ENCODE assay signal across 9 mouse cellular contexts in genomic region chr7:139248615-139249405, GRCm38 (mm10). TPM values are rescaled to one million over a fixed set of nuclear protein-coding genes. Genes with fewer than 3 reads are reported as not detected.
DNase-seq lines count a peak whose midpoint lies in the region; ATAC-seq and TF ChIP-seq lines count a peak whose summit lies in the region.
"Had no signal": no experiment of that assay in that cellular context is flagged by ENCODE, and none has a peak within 500 bp of the region (broad histone marks: within the 10 kb centered on the region; RNA-seq: fewer than 3 reads in every experiment).

No protein-coding gene starts in this region.

- ATAC-seq in forebrain, embryonic 11.5 days (replicated peaks; ENCODE audit: low FRiP score): peak; percentile 14; the same call in 1 of the 2 replicates
- peak; percentile 12 for ATAC-seq in intestine, embryonic 14.5 days (replicated peaks; ENCODE audit: low FRiP score, low TSS enrichment, low read depth)
- peak; percentile 39 for ATAC-seq in midbrain, embryonic 11.5 days (ENCODE audit: low FRiP score)

- TF ChIP-seq CTCF in testis, adult 2 months (IDR thresholded peaks at IDR 0.05; ENCODE audit: control insufficient read depth, insufficient read depth, insufficient replicate concordance, low read depth, low read length): no peak

- peak overlapping the region; percentile 90 for H3K4me3 ChIP-seq in testis, adult 2 months (ENCODE audit: control insufficient read depth, low read depth, low read length)
- peak overlapping the region; percentile 65 for H3K4me3 ChIP-seq in forebrain, embryonic 11.5 days (ENCODE audit: low read depth, low read length)
- H3K4me3 ChIP-seq in intestine, embryonic 14.5 days (ENCODE audit: low read depth, low read length): peak overlapping the region; percentile 44
- peak overlapping the region; percentile 63 for H3K4me3 ChIP-seq in midbrain, embryonic 11.5 days (ENCODE audit: low read depth, low read length)

- no peak for TF ChIP-seq POLR2A in testis, adult 2 months (IDR thresholded peaks at IDR 0.05; ENCODE audit: control insufficient read depth, low read depth, low read length)

- H3K27ac ChIP-seq in testis, adult 2 months (ENCODE audit: control insufficient read depth, insufficient read depth, low read depth, low read length): peak overlapping the region; percentile 59
- no peak overlapping the region for H3K27ac ChIP-seq in forebrain, embryonic 11.5 days (ENCODE audit: low read depth, low read length)
- H3K27ac ChIP-seq in intestine, embryonic 14.5 days (ENCODE audit: low read depth): peak overlapping the region; percentile 82
- H3K27ac ChIP-seq in midbrain, embryonic 11.5 days (ENCODE audit: low read depth, low read length): no peak overlapping the region

- no peaks in the 10 kb centered on the region for H3K36me3 ChIP-seq in testis, adult 2 months (ENCODE audit: control insufficient read depth, insufficient read depth, low read length)
- no peaks in the 10 kb centered on the region for H3K36me3 ChIP-seq in forebrain, embryonic 11.5 days (ENCODE audit: control insufficient read depth, insufficient read depth, low read length)
- no peaks in the 10 kb centered on the region for H3K36me3 ChIP-seq in intestine, embryonic 14.5 days (ENCODE audit: control insufficient read depth, insufficient read depth, low read length)
- H3K36me3 ChIP-seq in midbrain, embryonic 11.5 days (ENCODE audit: control insufficient read depth, insufficient read depth, low read length): no peaks in the 10 kb centered on the region
- H3K36me3 ChIP-seq: G1E had no signal

- peak overlapping the region; percentile 75 for H3K9ac ChIP-seq in forebrain, embryonic 11.5 days (ENCODE audit: low read length)
- H3K9ac ChIP-seq in intestine, embryonic 14.5 days (ENCODE audit: low read length): peak overlapping the region; percentile 75
- H3K9ac ChIP-seq in midbrain, embryonic 11.5 days (ENCODE audit: low read length): peak overlapping the region; percentile 74

- peaks cover 17% of the 10 kb centered on the region for H3K4me1 ChIP-seq in testis, adult 2 months (ENCODE audit: control insufficient read depth, insufficient read depth, low read length)
- H3K4me1 ChIP-seq in forebrain, embryonic 11.5 days (replicated peaks; ENCODE audit: control insufficient read depth, insufficient read depth, low read length): peaks cover 6% of the 10 kb centered on the region; the same call in 1 of the 2 replicates
- H3K4me1 ChIP-seq in intestine, embryonic 14.5 days (replicated peaks; ENCODE audit: control insufficient read depth, insufficient read depth, low read length): peaks cover 65% of the 10 kb centered on the region
- H3K4me1 ChIP-seq in midbrain, embryonic 11.5 days (ENCODE audit: control insufficient read depth, insufficient read depth, low read length): peaks cover 13% of the 10 kb centered on the region

- no peaks in the 10 kb centered on the region for H3K9me3 ChIP-seq in forebrain, embryonic 11.5 days (ENCODE audit: control insufficient read depth, low read length)
- no peaks in the 10 kb centered on the region for H3K9me3 ChIP-seq in intestine, embryonic 14.5 days (ENCODE audit: control insufficient read depth, low read length)
- no peaks in the 10 kb centered on the region for H3K9me3 ChIP-seq in midbrain, embryonic 11.5 days (ENCODE audit: control insufficient read depth, low read length)

- peak overlapping the region; percentile 96 for H3K4me2 ChIP-seq in forebrain, embryonic 11.5 days (ENCODE audit: low read depth, low read length, severe bottlenecking)
- peak overlapping the region; percentile 95 for H3K4me2 ChIP-seq in intestine, embryonic 14.5 days (ENCODE audit: low read length)
- H3K4me2 ChIP-seq in midbrain, embryonic 11.5 days: peak overlapping the region; percentile 97

- 2% methylated on average over 45 of the region's 45 CpGs for WGBS in forebrain, embryonic 11.5 days
- 2% methylated on average over 45 of the region's 45 CpGs for WGBS in intestine, embryonic 14.5 days
- 3% methylated on average over 45 of the region's 45 CpGs for WGBS in midbrain, embryonic 11.5 days

- peak; percentile 47 to 49 for DNase-seq in cerebellum, postnatal 14 days
- no peak for DNase-seq in cerebellum, adult 11 months
- DNase-seq in testis, postnatal 14 days (ENCODE audit: low spot score): no peak
- no peak for DNase-seq in forebrain, embryonic 11.5 days (ENCODE audit: low spot score)
- DNase-seq in intestine, embryonic 14.5 days (ENCODE audit: low spot score): peak; percentile 62
- peak; percentile 92 for DNase-seq in midbrain, embryonic 11.5 days (ENCODE audit: low spot score, missing footprints)
- no peak for DNase-seq in adipocyte (ENCODE audit: low spot score)

- no peaks in the 10 kb centered on the region for H3K27me3 ChIP-seq in testis, adult 2 months (ENCODE audit: control insufficient read depth, insufficient read depth, low read length)
- H3K27me3 ChIP-seq in forebrain, embryonic 11.5 days (ENCODE audit: control insufficient read depth, insufficient read depth, low read length): peaks cover 31% of the 10 kb centered on the region
- no peaks in the 10 kb centered on the region for H3K27me3 ChIP-seq in intestine, embryonic 14.5 days (replicated peaks; ENCODE audit: control insufficient read depth, insufficient read depth, low read length)
- H3K27me3 ChIP-seq in midbrain, embryonic 11.5 days (ENCODE audit: control insufficient read depth, insufficient read depth, low read length): peaks cover 30% of the 10 kb centered on the region

RNA-seq across cellular contexts. Expression of gene Pwwp2b, which starts 0.5 kb away (rescaled TPM):
- polyA plus RNA-seq in testis, adult 2 months (2012; rRNA removed): 304 and 317 TPM in 2 replicates
- polyA plus RNA-seq in forebrain, embryonic 11.5 days (2014; fragmentation: Nextera tagmentation; extraction: Ambion mirVana): 3.6 and 4.2 TPM in 2 replicates
- polyA plus RNA-seq in intestine, embryonic 14.5 days (2014; fragmentation: Nextera tagmentation; extraction: Ambion mirVana): 15.9 and 17.3 TPM in 2 replicates
- 2.6 and 3.3 TPM in 2 replicates for polyA plus RNA-seq in midbrain, embryonic 11.5 days (2014; fragmentation: Nextera tagmentation; extraction: Ambion mirVana)

RNA-seq across cellular contexts. Expression of gene Stk32c, which starts 35.7 kb away (rescaled TPM):
- polyA plus RNA-seq in testis, adult 2 months (2012; rRNA removed): 5.1 and 5.6 TPM in 2 replicates
- polyA plus RNA-seq in forebrain, embryonic 11.5 days (2014; fragmentation: Nextera tagmentation; extraction: Ambion mirVana): 0.16 and 0.36 TPM in 2 replicates
- polyA plus RNA-seq in intestine, embryonic 14.5 days (2014; fragmentation: Nextera tagmentation; extraction: Ambion mirVana): 0.12 and 0.15 TPM in 2 replicates
- 0.33 and 0.63 TPM in 2 replicates for polyA plus RNA-seq in midbrain, embryonic 11.5 days (2014; fragmentation: Nextera tagmentation; extraction: Ambion mirVana)
- polyA plus RNA-seq: G1E had no signal

RNA-seq across cellular contexts. Expression of gene Lrrc27, which starts 36.0 kb away (rescaled TPM):
- polyA plus RNA-seq in testis, adult 2 months (2012; rRNA removed): 863 and 972 TPM in 2 replicates
- 6.3 and 6.7 TPM in 2 replicates for polyA plus RNA-seq in forebrain, embryonic 11.5 days (2014; fragmentation: Nextera tagmentation; extraction: Ambion mirVana)
- 4.7 and 4.9 TPM in 2 replicates for polyA plus RNA-seq in intestine, embryonic 14.5 days (2014; fragmentation: Nextera tagmentation; extraction: Ambion mirVana)
- 6.8 and 9.8 TPM in 2 replicates for polyA plus RNA-seq in midbrain, embryonic 11.5 days (2014; fragmentation: Nextera tagmentation; extraction: Ambion mirVana)
- polyA plus RNA-seq: G1E had no signal

Comparison
In these comparisons a context has a peak if more than half of its experiments do, and no peak if none do; other contexts are left out.
1. DNase-seq: peak in cerebellum, postnatal 14 days (2 of 2), intestine, embryonic 14.5 days (single experiment) and midbrain, embryonic 11.5 days (single experiment); none in cerebellum, adult 11 months (single experiment), testis, postnatal 14 days (single experiment), forebrain, embryonic 11.5 days (single experiment) and adipocyte (single experiment).
2. H3K27ac ChIP-seq: peak in testis, adult 2 months (single experiment) and intestine, embryonic 14.5 days (single experiment); none in forebrain, embryonic 11.5 days (single experiment) and midbrain, embryonic 11.5 days (single experiment).
3. RNA of gene Pwwp2b, which starts 0.5 kb away (polyA plus RNA-seq): 304 to 317 TPM in testis, adult 2 months; 15.9 to 17.3 TPM in intestine, embryonic 14.5 days, 3.6 to 4.2 TPM in forebrain, embryonic 11.5 days and 2.6 to 3.3 TPM in midbrain, embryonic 11.5 days; every median in the first group is over 10 times any median in the second.
4. RNA of gene Lrrc27, which starts 36.0 kb away (polyA plus RNA-seq): 863 to 972 TPM in testis, adult 2 months; 6.8 to 9.8 TPM in midbrain, embryonic 11.5 days, 6.3 to 6.7 TPM in forebrain, embryonic 11.5 days and 4.7 to 4.9 TPM in intestine, embryonic 14.5 days; every median in the first group is over 10 times any median in the second.
5. Peak in every context shown above with its lines, with median percentiles within 50 percentile points of each other: H3K4me3 ChIP-seq, ATAC-seq, H3K4me2 ChIP-seq and H3K9ac ChIP-seq.